Mouse (Mus musculus): ENCODE data around the gene Kctd14. TPM values are rescaled to one million over a fixed set of nuclear protein-coding genes. Genes with fewer than 3 reads are reported as not detected.

The Kctd14 gene
- polyA plus RNA-seq, 1 experiment from 2014 or later: 0.64 TPM

GRCm38 (mm10) chr7:97491157-97491556 is 40.0 kb downstream of the Kctd14 start:
- H3K9ac ChIP-seq (ENCODE audit: low read length): no peak overlapping the region
- no peak overlapping the region for H3K4me3 ChIP-seq (ENCODE audit: low read depth, low read length)
- no peaks in the 10 kb centered on the region for H3K4me1 ChIP-seq (ENCODE audit: control insufficient read depth, insufficient read depth, low read length)
- H3K27ac ChIP-seq (ENCODE audit: low read depth, low read length): no peak overlapping the region
- 82% methylated on average over 3 of the region's 3 CpGs for WGBS
- H3K27me3 ChIP-seq (ENCODE audit: control insufficient read depth, insufficient read depth, low read length): no peaks in the 10 kb centered on the region
- H3K4me2 ChIP-seq (ENCODE audit: low read depth): no peak overlapping the region
- no peaks in the 10 kb centered on the region for H3K9me3 ChIP-seq (ENCODE audit: control insufficient read depth, low read length)
- DNase-seq (ENCODE audit: low spot score) (no peak), ATAC-seq (ENCODE audit: insufficient read depth, low FRiP score, low TSS enrichment) (no peak)
- peaks cover 3% of the 10 kb centered on the region for H3K36me3 ChIP-seq (ENCODE audit: control insufficient read depth, insufficient read depth, low read length)

GRCm38 (mm10) chr7:97492420-97492819 is 41.3 kb downstream of the Kctd14 start:
- Histone ChIP-seq H3K9me3 (ENCODE audit: control insufficient read depth, low read length) (no peaks in the 10 kb centered on the region), H3K36me3 (ENCODE audit: control insufficient read depth, insufficient read depth, low read length) (no peaks in the 10 kb centered on the region; the same call in 1 of the 2 replicates), H3K27me3 (ENCODE audit: control insufficient read depth, insufficient read depth, low read length) (no peaks in the 10 kb centered on the region), H3K27ac (ENCODE audit: low read depth, low read length) (no peak overlapping the region), H3K4me1 (ENCODE audit: control insufficient read depth, insufficient read depth, low read length) (no peaks in the 10 kb centered on the region), H3K4me3 (ENCODE audit: low read depth, low read length) (no peak overlapping the region), H3K9ac (ENCODE audit: low read length) (no peak overlapping the region), H3K4me2 (ENCODE audit: low read depth) (no peak overlapping the region)
- ATAC-seq (ENCODE audit: insufficient read depth, low FRiP score, low TSS enrichment): no peak
- 95% methylated on average over 4 of the region's 4 CpGs for WGBS
- no peak for DNase-seq (ENCODE audit: low spot score)

- Histone ChIP-seq H3K4me1 (ENCODE audit: control insufficient read depth, insufficient read depth, low read length) (no peaks in the 10 kb centered on the region), H3K36me3 (ENCODE audit: control insufficient read depth, insufficient read depth, low read length) (no peaks in the 10 kb centered on the region; the same call in 1 of the 2 replicates), H3K9ac (ENCODE audit: low read length) (no peak overlapping the region), H3K4me3 (ENCODE audit: low read depth, low read length) (no peak overlapping the region), H3K27me3 (ENCODE audit: control insufficient read depth, insufficient read depth, low read length) (no peaks in the 10 kb centered on the region), H3K27ac (ENCODE audit: low read depth, low read length) (no peak overlapping the region), H3K4me2 (ENCODE audit: low read depth) (no peak overlapping the region), H3K9me3 (ENCODE audit: control insufficient read depth, low read length) (no peaks in the 10 kb centered on the region)
- ATAC-seq (ENCODE audit: insufficient read depth, low FRiP score, low TSS enrichment) (no peak), DNase-seq (ENCODE audit: low spot score) (no peak)
These were observed 43.9 kb downstream of the Kctd14 start for GRCm38 (mm10) chr7:97495052-97495451.

- Histone ChIP-seq H3K27me3 (ENCODE audit: control insufficient read depth, insufficient read depth, low read length) (no peaks in the 10 kb centered on the region), H3K27ac (ENCODE audit: low read depth, low read length) (no peak overlapping the region), H3K9ac (ENCODE audit: low read length) (no peak overlapping the region), H3K9me3 (ENCODE audit: control insufficient read depth, low read length) (no peaks in the 10 kb centered on the region), H3K4me1 (ENCODE audit: control insufficient read depth, insufficient read depth, low read length) (no peaks in the 10 kb centered on the region), H3K36me3 (ENCODE audit: control insufficient read depth, insufficient read depth, low read length) (no peaks in the 10 kb centered on the region), H3K4me3 (ENCODE audit: low read depth, low read length) (no peak overlapping the region), H3K4me2 (ENCODE audit: low read depth) (no peak overlapping the region)
- WGBS: 91% methylated on average over 5 of the region's 5 CpGs
- ATAC-seq (ENCODE audit: insufficient read depth, low FRiP score, low TSS enrichment) (no peak), DNase-seq (ENCODE audit: low spot score) (no peak)
These were observed 49.6 kb downstream of the Kctd14 start for GRCm38 (mm10) chr7:97500555-97501209.

Other genes starting within 250 kb of the Kctd14 start
- 2.8 and 3.3 TPM in 2 replicates for gene Usp35, start 119.3 kb upstream of the Kctd14 start, polyA plus RNA-seq (2014; fragmentation: Nextera tagmentation; extraction: Ambion mirVana)
- 6.1 and 6.6 TPM in 2 replicates for gene Kctd21, start 119.0 kb upstream of the Kctd14 start, polyA plus RNA-seq (2014; fragmentation: Nextera tagmentation; extraction: Ambion mirVana)
- gene Alg8, start 79.7 kb upstream of the Kctd14 start, polyA plus RNA-seq (2014; fragmentation: Nextera tagmentation; extraction: Ambion mirVana): 33.5 and 35.9 TPM in 2 replicates
- 320 and 333 TPM in 2 replicates for gene Ndufc2, start 51.3 kb upstream of the Kctd14 start, polyA plus RNA-seq (2014; fragmentation: Nextera tagmentation; extraction: Ambion mirVana)
- gene Thrsp, start 33.6 kb upstream of the Kctd14 start, polyA plus RNA-seq (2014; fragmentation: Nextera tagmentation; extraction: Ambion mirVana): 0.17 and 0.19 TPM in 2 replicates
- gene Ints4, start 29.6 kb downstream of the Kctd14 start, polyA plus RNA-seq (2014; fragmentation: Nextera tagmentation; extraction: Ambion mirVana): 65.2 and 66.6 TPM in 2 replicates
- 37.0 and 41.1 TPM in 2 replicates for gene Aamdc, start 128.2 kb downstream of the Kctd14 start, polyA plus RNA-seq (2014; fragmentation: Nextera tagmentation; extraction: Ambion mirVana)
- gene Rsf1, start 128.6 kb downstream of the Kctd14 start, polyA plus RNA-seq (2014; fragmentation: Nextera tagmentation; extraction: Ambion mirVana): 21.8 and 25.3 TPM in 2 replicates
- 264 and 278 TPM in 2 replicates for gene Clns1a, start 245.3 kb downstream of the Kctd14 start, polyA plus RNA-seq (2014; fragmentation: Nextera tagmentation; extraction: Ambion mirVana)